Mouse (Mus musculus) gonadal fat pad, adult 2 months (tissue): ENCODE data around the gene Myh7. TPM values are rescaled to one million over a fixed set of nuclear protein-coding genes. Genes with fewer than 3 reads are reported as not detected.
"Not testable (repeated sequence)": the region's sequence is repeated elsewhere in the genome, so short reads cannot be mapped to it uniquely, and the experiment has no call there.

Experiments
- DNase-seq: peaks from one replicate; pipeline ENCODE4 v3.0.0-alpha.2; 2012; ENCODE audit warnings: low read depth
- polyA plus RNA-seq: library from polyadenylated mRNA; depleted of rRNA; stranded (reverse); fragments of >200 nt; gene quantifications from 2 replicates; pipeline ENCODE4 v1.2.3, GENCODE M21; 2012

Gene Myh7
- polyA plus RNA-seq, 1 experiment = 0.54 TPM

DNA sequence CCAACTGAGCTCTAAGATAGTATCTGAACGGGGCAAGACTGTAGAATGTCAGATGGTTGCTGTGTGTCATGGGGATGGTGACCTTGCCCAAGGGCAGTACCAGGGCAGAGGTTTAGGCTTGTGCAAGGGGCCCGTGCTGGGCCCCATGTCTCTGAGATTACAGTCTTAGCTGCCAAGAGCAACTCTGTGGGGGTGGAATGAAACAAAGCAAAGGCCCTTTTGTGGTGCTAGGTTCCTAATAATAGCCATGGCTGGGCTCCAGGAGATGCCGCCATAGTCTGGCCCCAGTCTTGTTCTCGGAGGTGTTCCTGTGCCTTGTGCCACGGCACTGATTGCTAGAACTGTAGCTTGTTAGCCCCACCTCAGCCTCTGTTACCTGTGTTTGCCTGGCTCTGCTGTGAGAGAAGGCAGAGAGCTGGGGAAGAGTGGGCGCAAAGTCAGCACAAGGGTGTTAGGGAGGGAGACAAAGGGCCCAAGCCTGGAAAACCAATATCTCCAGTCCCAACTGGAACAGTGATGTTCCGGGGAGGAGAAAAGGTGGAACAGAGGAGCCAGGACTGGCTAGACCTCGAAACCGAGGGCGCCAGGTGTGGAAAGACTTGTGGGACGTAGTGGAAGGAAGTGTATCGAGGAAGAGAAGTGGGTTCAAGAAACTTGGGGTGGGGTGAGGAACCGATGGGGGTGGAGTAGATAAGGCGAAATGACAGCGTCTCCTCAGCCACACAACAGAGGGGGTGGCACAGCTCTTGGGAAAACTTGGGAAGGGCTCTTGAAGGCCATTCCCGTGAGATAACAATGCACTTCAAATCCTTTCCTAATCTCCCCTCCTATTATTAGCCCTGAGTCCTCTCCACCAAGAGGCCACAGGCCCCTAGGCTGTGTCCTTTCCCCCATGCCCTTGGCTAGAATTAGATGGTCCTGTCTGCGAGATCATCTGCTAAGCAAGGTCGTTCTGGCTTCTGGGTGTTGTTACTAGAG is 9.7 kb upstream of the Myh7 start:
- peak; percentile 89 for DNase-seq

DNA sequence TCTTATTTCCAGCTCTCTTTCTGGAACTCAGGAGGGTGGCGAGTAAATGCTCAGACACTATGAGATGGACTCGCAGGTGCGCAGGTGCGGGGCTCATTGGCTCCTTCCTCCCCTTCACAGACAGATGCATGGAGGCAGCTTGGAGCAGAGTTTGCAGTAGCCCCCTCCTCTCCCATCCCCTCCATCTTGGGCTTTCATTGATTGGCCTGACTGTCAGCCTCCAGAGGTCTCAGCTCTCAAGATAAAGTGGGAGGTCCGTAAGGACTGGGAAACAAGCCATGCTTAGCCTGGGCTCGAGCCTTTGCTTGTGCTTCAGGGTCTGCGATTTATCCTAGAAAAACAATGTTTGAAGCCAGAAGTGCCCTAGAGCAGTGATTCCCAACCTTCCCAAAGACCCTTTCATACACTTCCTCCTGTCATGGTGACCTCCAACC is 8.3 kb upstream of the Myh7 start:
- DNase-seq = no peak

DNA sequence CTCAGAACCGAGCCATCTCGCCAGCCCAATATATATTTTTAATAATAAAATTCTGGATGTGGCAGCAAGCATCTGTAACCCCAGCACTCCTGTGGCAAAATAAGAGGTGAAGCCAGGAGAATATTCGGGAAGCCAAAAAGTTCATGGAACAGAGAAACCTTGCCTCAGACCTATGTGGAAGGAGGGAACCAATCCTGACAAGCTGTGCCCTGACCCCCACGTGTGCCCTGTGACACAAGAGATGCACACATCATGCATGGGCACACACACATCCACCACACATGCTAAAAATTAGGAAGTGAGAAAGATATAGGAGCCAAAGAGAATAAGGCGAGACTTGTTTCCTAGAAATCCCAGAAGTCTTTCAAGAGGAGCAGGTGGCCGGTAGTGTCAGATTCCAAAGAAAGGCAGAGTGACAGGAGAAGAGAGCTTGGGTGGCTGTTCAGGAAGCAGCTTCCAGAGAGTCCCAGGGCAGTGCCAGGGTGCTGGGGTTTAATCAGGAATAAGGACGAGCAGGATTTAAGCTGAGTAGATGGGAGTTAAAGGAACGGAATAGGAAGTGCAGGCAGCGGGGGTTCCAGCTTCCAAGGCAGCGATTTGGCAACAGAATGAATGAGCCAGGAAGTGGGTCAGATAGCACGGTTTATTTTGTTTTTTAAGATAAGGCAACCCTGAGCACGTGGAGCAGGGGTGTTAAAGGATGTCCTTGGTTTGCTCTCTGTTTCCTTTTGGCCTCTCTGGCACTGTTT is 7.7 kb upstream of the Myh7 start:
- no peak for DNase-seq

DNA sequence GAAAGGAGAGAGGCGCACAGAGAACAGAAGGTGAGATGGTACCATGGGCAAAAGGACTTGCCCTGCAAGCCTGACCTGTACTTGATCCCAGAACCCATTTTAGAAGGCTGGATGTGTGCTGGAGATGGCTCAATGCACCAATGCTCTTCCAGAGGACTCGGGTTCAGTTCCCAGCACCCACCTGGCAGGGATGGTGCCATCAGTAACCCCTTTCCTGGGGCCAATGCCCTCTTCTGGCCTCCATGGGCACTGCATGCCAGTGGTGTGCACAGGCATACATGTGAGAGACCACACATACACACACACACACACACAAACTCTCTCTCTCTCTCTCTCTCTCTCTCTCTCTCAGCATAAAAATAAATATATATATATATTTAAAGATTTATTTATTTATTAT is 7.0 kb upstream of the Myh7 start:
- DNase-seq = no peak

DNA sequence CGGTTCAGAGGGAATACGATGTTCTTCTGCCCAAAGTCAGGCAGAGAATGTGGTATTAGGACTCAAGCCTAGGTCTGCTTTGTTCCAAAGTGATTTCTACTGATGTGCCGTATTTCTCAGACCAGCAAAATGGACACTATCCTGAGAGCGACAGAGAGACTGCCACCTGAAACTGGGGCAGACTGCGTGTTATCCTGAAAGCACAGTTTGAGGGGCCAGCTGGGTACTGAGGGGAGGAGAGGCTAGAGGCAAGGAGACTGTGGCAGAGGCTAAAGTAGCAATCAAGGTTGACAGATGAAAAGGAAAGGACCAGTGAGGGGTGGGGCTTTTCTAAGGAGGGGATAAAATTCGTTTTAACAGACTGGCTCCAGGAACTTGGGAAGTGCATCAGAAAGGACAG is 6.4 kb upstream of the Myh7 start:
- DNase-seq = no peak

DNA sequence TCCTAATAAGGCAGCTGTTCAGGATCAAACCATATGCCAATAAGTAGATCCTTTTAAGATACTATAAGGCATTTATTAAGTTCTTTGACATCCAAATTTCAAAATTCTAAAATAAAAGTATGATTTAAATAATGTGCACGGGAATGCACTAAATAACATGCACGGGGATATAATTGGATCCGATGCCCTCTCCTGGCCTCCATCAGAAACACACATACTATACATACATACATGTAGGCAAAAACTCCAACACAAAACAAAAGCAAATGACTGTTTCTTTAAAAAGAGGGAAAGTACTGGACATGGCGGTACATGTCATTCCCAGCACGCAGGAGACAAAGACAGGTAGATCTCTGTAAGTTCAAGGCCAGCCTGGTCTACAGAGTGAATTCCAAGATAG is 5.4 kb upstream of the Myh7 start:
- not testable (repeated sequence) for DNase-seq

DNA sequence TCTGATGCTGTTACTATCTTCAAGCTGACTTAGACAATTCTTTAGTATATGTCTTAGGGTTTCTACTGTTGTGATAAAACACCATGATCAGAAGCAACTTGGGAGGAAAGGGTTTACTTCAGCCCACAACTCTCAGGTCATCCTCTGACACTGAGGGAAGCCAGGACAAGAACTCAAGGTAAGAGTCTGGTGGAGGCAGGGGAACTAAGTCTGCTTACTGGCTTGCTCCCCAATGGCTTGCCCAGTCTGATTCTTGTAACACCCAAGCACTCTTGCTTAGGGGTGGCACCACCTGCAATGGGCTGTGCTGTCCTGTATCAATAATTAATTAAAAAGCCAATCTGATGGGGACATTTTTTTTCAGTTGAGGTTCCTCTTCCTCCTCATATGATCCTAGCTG is 4.3 kb upstream of the Myh7 start:
- DNase-seq = no peak

DNA sequence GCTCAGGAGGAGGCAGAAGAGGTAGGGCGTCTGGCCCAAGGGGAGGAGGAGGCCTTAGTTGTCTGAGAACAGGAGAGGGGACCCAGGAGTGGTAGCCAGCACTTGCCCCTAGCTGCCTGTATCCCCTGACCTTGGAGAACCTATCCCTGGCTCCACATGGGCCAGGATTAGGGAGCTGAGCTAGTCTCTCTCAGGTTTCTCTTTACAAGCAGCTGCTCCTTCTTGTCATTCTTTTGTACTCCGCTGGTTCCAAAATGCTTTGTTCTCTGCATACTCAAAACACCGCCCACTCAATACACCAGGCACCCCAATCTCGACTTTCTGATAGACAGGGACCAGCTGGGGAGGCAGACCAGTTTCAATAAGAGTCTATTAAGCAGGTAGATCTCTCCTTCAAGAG is 2.9 kb upstream of the Myh7 start:
- no peak for DNase-seq

DNA sequence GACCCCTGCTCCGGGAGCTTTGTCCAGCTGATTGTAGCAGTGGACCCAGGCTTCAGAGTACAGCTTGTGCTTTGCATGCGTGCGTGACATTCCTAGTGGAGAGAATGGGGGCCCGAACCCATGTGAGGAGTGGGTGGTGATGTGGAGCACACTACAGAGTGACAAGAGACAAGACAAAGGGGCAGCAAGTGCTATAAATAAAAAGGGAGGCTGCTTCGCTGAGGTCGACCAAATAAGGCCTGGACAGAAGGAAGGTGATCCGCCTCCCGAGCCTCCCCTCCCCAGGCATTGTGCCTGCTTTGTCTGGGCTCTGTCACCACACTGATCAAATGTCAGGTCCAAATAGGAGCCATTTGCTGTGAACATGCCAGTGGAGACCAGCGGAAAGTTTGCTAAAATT is 2.4 kb upstream of the Myh7 start:
- DNase-seq = no peak

DNA sequence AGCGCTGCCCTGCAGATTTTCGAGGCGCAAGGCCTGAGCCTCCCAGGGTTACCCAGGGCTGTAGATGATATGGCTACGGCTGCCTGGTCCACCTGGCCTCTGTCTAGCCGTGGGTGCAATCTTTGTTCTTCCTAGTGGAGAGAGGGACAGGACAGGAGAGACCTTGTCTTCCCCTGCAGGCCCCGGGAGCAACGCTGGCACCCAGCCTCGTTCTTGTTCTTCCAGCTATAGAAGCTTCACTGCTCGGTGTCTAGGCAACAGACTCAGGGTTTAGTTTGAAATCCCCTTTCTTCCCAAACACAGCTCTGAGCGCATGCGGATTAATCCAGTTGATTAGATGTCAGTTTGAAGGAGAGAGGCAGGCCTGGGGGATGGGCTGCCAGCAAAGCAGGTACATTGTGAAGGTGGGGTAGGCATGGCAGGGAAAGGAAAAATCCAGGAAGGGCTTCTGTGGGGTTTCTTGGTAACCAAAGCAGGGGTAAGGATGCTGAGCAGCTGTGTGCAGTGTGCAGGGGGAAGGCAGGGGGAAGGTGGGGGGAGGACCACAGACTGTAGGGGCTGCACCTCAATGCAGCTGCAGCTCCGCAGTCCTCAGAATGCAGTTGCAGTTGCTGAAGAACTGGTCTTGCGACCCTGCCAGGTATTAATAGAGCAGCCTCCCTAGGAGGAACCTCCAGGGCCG is 1.2 kb upstream of the Myh7 start:
- DNase-seq = no peak

DNA sequence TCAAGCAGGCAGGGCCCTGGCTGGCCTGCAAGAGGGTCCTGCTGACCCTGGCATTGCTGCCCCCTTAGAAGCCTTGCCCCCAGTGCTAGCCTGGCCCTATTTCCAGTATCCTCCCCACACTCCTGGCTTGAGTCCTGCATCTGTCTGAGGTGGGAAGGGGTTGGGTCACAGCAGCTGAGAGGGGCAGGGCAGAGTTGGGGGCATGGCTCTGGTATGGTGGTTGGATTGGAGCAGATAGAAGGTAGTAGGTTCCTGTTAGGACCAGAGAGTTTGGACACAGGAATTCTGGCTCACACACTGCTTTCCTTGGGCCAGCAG is 402 bp upstream of the Myh7 start:
- no peak for DNase-seq

DNA sequence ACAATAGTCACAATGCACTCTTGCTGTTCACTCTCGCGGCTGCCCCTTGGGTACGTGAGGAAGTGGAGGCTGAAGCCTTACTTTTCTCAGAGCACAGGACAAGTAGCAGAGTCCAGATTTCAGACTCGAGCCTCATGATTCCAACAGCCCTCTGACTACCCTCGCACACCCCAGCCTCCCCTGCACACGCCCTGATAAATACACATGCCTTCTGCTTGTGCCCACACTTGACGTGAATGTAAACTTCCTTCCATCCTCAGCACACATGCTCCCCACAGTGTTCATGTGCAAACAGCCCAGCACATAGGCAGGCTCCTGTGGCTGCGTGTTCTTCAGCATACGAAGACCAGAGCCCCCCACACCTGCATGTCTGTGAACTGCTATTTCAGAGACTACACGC is 790 bp downstream of the Myh7 start:
- no peak for DNase-seq

DNA sequence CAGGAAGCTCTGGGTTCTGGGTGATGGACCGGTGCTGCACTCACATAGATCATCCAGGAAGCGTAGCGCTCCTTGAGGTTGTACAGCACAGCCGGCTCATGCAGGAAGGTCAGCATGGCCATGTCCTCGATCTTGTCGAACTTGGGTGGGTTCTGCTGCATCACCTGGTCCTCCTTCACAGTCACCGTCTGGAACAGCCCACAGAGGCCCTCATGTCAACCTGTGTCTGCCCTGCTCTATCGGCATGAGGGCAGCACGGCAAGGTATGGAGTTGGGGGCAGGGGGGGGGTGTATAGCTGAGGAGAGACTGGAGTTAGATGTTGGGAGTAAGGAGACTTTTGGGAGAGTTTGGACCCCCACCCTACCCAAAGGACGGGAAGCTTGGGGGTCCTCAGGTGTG is 2.2 kb downstream of the Myh7 start:
- DNase-seq = no peak

DNA sequence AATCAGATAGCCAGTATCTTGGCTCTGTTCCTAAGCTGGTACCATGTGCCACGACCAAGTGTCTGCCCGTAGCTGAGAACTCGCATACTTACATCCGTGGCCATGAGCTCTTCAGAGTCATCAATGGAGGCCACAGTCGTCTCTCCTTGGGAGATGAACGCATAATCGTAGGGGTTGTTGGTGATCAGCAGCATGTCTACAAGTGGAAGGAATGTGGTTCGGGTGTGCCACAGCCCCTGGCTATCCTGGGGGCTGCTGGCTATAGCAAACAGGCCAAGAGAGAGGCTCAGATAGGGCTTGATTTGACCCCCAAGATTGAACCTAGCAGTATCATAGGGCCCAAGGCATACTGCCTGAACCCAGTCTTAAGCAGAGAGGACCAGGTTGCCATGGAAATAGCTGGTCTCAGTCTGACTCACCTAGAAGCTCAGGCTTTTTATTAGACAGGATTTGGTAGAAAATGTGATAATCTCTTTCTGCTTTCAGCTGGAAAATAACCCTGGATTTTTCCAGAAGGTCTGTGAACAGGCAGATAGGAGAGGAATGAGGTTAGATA is 4.5 kb downstream of the Myh7 start:
- DNase-seq = no peak

DNA sequence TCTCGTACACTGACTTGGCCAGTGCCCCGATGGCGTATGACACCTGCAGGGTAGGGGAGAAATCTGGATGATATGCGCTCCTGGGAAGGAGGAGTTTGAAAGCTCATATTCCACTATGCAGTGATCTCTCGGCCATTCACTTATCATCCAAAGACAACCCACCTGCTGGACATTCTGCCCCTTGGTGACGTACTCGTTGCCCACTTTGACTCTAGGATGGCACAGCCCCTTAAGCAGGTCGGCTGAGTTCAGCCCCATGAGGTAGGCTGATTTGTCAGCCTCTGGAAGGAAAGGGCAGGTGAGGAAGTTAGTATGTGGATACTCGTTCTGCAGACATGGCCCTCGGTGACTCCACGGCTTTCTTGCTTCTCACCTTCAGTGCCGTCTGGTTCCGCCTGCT is 5.5 kb downstream of the Myh7 start:
- DNase-seq = no peak

DNA sequence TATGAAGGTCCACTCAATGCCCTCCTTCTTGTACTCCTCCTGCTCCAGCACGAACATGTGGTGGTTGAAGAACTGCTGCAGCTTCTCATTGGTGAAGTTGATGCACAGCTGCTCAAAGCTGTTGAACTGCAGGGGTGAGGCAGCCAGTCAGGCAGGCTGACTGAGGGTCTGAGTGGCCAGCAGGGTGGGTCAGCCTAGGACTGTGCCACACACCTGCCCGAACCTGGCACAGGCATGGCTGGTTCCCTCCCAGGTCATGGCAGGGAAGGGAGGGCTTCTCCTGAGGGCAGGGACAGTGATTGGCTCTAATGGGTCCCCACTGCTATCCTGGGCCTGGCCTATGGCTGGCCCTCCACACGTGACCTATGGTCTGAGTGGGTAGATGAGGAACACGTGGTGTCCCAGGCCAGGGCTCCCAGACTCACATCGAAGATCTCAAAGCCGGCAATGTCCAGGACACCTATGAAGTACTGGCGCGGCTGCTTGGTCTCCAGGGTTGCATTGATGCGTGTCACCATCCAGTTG is 6.0 kb downstream of the Myh7 start:
- DNase-seq = not testable (repeated sequence)

DNA sequence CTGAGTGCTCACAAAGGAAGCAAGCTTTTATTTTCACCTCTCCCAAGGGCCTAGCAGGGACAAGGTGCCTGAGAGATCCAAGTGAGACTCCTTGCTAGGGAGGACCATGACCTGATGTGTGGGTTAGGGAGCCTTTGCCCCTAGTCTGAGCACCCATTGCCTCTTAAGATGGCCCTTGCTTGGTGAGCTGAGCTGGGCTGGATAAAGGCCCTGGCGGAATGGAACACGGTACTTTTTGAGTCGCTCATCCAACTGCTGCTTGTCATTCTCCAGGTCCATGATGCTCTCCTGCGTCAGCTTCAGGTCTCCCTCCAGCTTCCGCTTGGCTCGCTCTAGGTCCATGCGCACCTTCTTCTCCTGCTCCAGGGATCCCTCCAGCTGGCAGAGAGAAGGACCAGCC is 12.5 kb downstream of the Myh7 start:
- no peak for DNase-seq

DNA sequence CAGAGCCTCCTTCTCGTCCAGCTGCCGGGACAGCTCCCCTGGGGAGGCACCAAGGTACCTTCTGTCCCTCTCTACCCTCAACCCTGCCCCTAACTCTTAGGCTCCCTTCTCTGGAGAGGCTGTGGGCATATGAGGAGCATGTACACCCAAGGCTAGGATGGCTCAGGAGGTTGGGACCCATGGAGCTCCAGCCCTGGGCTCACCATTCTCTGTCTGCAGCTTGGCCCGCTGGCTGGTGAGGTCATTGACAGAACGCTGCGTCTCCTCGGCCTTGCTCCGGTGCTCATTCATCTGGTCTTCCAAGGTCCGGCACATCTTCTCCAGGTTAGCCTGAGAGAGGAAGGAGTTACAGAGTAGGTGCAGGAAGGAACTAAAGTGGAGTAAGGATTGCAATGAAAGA is 15.8 kb downstream of the Myh7 start:
- no peak for DNase-seq

DNA sequence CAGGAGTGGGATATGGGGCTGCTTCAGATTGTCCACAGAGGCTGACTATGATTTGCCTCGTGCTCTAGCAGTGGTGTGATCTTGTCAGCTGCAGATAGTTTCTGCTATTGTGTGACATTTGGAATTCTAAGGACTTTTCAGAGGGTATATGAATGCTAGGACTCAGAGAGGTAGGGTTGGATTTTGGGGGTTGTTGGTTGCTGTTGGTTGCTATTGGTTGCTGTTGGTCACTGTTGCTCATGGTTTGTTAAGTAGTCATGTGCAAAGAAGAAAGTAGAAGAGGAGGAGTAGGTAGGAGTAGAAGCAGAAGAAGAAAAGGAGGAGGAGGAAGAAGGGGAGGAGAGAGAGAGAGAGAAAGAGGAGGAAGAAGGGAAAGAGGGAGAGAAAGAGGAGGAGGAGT is 17.8 kb downstream of the Myh7 start, which contains the start of gene Gm17428:
Gene Gm17428 (plus strand): TSS at position 301 of the 400 bp plus-strand sequence.
- no peak for DNase-seq

DNA sequence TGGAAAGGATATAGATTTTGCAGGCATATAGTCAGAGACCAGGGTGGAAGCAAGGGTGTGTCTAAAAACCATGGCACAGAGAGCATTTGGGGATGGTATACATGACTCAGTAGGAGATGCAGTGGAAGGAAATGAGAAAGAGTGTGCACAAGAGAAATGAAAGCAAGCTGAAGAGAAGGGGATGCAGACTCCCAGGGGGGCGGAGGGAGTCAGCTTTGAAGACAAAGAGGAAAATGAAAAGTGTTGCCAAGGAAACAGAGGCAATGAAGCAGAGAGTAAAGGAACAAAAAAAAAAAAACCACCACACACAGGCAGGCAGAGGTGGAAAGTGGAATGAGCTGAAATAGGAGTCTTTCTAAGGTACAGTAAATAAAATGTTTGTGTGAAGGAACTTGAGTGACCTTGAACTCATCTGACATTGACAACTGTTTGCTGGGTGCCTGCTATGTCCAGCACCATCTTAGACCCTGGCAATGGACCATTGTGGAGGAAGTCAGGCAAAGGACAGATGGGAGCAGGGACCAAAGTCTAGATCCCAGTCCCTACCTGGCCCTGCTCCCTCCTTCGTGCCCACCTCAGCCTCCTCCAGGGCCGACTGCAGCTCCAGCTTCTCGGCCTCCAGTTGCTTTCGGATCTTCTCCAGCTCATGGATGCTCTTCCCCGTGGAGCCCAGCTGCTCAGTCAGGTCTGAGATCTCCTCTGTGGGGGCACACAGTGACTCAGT is 20.2 kb downstream of the Myh7 start:
- DNase-seq = no peak

DNA sequence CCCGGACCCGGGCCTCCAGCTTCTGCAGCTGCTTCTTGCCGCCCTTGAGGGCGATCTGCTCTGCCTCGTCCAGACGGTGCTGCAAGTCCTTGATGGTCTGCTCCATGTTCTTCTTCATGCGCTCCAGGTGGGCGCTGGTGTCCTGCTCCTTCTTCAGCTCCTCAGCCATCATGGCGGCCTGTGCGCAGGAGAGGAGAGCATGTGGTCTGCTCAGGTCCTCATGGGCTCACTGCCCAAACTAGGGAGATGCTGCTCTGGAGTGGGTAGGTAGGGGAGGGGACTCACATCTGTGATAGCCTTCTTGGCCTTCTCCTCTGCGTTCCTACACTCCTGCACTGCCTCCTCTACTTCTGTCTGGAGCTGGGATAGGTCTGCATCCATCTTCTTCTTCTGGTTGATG is 21.6 kb downstream of the Myh7 start:
- not testable (repeated sequence) for DNase-seq
